Mouse (Mus musculus) testis, postnatal 14 days (tissue): ENCODE measurements around the gene Polg2.

Source experiments
- DNase-seq: peaks from one replicate; pipeline ENCODE4 v3.0.0; 2021; ENCODE audit warnings: low spot score

Polg2 gene

GRCm38 (mm10) chr11:106724176-106724915 is 55.0 kb downstream of the Polg2 start:
- DNase-seq, result no peak

- peak; percentile 36 for DNase-seq
These were observed 55.7 kb downstream of the Polg2 start for GRCm38 (mm10) chr11:106723611-106724125.

DNA sequence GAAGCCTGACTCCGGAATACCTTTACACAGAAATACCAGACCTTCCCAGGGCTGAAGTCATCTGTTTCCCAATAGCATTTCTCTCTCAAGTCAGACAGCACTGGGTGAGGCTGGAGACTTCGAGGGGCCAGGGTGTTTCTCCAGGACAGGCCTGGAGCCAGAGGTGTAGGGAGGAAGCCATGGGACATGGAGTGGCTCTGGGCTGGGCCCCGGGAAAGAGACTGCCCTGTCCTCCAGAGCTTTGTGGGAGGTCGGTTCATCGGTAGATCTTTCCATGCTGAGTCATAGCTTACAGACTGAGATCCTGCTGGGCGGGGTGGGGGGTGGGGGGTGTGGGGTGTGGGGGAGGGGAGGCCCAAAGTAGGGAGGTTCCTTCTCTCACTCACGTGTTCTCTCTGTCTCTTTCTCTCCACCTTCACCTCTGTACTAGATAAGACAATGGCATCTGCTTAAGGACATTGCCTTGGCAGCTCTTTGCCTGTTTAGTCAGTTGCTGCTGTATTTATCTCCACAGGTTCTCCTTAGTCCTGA is 56.4 kb downstream of the Polg2 start:
- peak; percentile 26 for DNase-seq

DNA sequence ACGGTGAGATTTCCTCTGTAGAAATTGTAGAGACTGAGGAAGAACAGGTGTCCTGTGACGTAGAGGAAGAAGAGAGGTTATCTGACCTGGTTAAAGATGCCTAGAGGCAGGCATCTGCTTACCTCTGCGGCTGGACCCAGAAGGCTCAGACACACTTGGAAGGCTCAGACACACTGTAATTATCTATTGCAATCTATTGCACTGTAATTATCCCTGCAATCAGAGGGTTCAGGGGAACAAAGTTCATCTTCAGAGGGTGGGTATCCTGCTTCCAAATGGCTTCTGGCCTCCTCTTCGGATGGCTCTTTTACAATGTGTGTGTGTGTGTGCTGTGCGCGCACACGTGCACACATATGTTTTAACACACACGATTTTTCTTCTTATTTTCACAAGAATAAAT is 59.0 kb downstream of the Polg2 start:
- no peak for DNase-seq
